Mouse (Mus musculus): ENCODE results near the gene Mpv17l2.

GRCm38 (mm10) chr8:70716521-70717400, 44.0 kb downstream of the Mpv17l2 start:
- no peak for TF ChIP-seq CTCF (IDR thresholded peaks at IDR 0.05; ENCODE audit: borderline replicate concordance, extremely low read depth, insufficient read depth, insufficient read length)
- no peak for TF ChIP-seq POLR2A (IDR thresholded peaks at IDR 0.05; ENCODE audit: borderline replicate concordance, extremely low read depth, insufficient read depth, insufficient read length, poor library complexity, severe bottlenecking)

All from brain, embryonic 14.5 days (tissue).